Mouse (Mus musculus): ENCODE data around the gene Cap2.
A peak's percentile ranks its signal among the peaks of the same experiment; 100 is the strongest.

The Cap2 gene

DNA sequence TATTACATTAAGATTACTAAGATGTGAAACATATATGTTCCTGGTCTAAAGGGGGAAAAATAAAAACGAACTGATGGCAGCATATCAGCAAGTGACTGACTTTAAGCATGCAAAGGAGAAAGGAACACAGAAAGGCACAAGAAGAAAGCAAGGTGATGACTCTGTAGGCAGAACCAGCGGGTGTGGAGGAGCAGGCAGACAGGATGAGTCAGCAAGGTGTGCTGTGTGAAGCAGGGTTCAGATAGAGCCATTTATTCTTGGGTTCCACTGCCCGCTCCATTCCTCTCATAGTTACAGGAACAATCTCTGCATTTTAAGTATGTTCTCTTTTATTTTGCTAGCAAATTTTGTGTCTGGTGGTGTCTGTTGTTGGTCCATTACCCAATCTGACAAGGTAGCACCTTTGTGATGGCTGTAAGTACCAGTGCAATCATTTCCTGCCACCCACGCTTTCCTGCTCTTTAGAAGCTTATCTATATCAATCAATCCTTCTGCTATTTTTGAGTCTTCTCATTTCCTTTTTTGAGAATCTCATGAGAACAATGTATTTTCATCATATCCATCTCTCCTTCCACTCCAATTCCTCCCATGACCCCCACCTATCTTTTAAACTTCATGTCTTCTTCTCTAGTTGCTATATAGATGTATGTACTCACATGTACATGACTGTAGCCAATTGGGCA lies 189.1 kb downstream of the Cap2 start:
- DNase-seq (ENCODE audit: low read depth, low spot score) = peak; percentile 10

DNA sequence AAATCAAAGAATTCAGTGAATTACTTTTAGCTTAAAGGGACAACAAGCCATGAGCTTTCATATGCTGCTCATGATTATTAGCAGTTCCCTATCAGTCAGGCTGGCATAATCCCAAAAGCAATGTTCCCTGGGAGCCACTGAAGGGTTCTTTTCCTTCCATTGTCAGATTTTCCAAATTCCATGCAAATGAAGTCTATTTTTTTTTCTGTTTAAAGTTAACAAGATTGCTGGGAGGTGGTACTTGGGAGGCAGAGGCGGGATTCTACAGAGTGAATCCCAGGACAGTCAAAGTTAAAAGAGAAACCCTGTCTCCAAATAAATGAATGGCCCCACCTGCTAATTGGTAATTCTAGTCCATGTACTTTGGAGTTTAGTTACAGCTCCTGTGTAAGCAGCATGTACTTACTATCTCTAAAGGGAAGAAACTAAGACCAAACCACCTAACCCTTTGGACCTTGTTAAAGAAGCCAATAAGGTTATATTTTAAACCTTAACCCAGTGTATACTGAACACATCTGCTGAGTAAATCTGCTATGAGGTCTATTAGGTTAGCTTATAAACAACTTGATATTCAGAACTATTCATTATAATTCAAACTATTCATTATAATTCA lies 193.8 kb downstream of the Cap2 start:
- DNase-seq (ENCODE audit: low read depth, low spot score) = no peak

DNA sequence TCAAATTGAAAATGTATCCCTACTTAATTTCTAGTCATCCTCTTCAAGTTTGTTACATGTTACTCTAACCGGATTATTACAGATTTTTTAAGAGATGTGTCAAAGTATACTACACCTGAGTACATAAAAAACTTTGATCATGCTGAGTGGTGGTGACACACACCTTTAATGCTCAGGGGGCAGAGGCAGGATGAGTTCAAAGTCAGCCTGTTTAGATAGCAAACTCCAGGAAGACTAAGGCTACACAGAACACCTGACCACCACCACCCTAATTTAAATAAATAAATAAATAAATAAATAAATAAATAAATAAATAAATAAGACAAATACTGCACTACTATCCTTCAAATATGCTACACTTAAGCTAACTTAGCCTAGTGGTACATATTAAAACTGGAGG lies 194.3 kb downstream of the Cap2 start:
- no peak for DNase-seq (ENCODE audit: low read depth, low spot score)

DNA sequence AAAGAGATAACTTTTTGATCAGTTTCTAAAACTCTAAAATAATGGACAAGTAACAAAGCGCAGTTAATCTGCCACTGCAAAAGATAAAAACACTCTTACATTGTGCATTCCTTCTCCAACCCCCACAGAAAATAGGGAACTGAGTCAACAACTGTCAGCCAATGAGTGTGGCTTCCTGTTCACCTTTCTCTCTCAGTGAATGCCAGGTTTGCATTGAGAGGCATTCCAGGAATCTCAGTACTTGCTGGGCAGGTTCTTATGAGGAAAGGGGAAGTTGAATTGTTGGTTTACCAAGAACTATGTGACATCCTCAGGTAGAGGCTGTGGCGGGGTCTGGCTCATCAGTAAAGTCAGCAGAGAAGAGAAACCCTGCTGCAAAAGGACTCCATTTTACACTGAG lies 195.1 kb downstream of the Cap2 start:
- DNase-seq (ENCODE audit: low read depth, low spot score) = peak; percentile 32

DNA sequence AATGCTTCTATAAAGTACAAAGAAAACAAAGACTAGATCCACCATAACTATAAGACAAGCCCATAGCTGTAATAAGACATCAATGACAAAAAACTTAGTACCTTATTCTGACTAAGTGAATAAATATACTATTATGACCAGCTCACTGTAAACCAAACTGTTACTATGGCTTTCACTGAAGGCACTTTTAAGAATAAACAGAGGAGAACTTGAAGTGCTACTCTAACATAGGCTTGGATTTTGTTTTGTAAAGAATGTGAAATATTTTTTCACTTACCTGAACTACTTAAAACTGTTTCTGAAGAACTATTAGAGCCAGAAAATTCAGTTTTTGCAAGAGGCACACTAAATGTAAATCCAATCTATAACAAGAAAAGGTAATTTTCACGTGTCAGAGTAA lies 197.7 kb downstream of the Cap2 start:
- no peak for DNase-seq (ENCODE audit: low read depth, low spot score)
